Mouse (Mus musculus) intestine, postnatal 0 days (tissue): Measurements from ENCODE around the gene Dmbx1. TPM values are rescaled to one million over a fixed set of nuclear protein-coding genes. Genes with fewer than 3 reads are reported as not detected.
A peak's percentile ranks its signal among the peaks of the same experiment; 100 is the strongest.

Source experiments
- ATAC-seq: fragments of 200-750 bp; cut with Nextera tagmentation; 2 replicates; pipeline ENCODE4 v1.8.0; 2017; ENCODE audit warnings: mild to moderate bottlenecking, moderate TSS enrichment, moderate library complexity
- H3K27ac ChIP-seq: fragments of 300-500 bp; sonication (generic); 2 replicates; pipeline ENCODE4 v1.5.1; 2014; ENCODE audit warnings: mild to moderate bottlenecking, low read depth, low read length, moderate library complexity
- H3K27me3 ChIP-seq: fragments of 300-500 bp; sonication (generic); replicated peaks from 2 replicates; pipeline ENCODE4 v1.6.1; 2014; ENCODE audit warnings: low read length, mixed read lengths; ENCODE audit not compliant: control insufficient read depth, insufficient read depth
- H3K36me3 ChIP-seq: fragments of 300-500 bp; sonication (generic); 2 replicates; pipeline ENCODE4 v1.6.1; 2014; ENCODE audit warnings: mild to moderate bottlenecking, moderate library complexity; ENCODE audit not compliant: control insufficient read depth, insufficient read depth
- H3K4me1 ChIP-seq: fragments of 300-500 bp; sonication (generic); replicated peaks from 2 replicates; pipeline ENCODE4 v1.6.1; 2014; ENCODE audit warnings: antibody characterized with exemption, low read length, mixed read lengths; ENCODE audit not compliant: control insufficient read depth, insufficient read depth
- H3K4me2 ChIP-seq: fragments of 300-500 bp; sonication (generic); replicated peaks from 2 replicates; pipeline ENCODE4 v1.6.1; 2014; ENCODE audit warnings: low read depth, mild to moderate bottlenecking, moderate library complexity
- H3K4me3 ChIP-seq: fragments of 300-500 bp; sonication (generic); 2 replicates; pipeline ENCODE4 v1.5.1; 2014; ENCODE audit warnings: low read depth, low read length
- H3K9ac ChIP-seq: fragments of 300-500 bp; sonication (generic); 2 replicates; pipeline ENCODE4 v1.6.1; 2014; ENCODE audit warnings: mild to moderate bottlenecking, low read depth, low read length
- H3K9me3 ChIP-seq: fragments of 300-500 bp; sonication (generic); 2 replicates; pipeline ENCODE4 v1.6.1; 2016; ENCODE audit warnings: mixed run types; ENCODE audit not compliant: control insufficient read depth
- CTCF ChIP-seq: sonication (generic); IDR thresholded peaks from 2 replicates; pipeline ENCODE4 v1.5.1; 2016; ENCODE audit warnings: low read depth, mild to moderate bottlenecking, control low read depth, antibody characterized with exemption, moderate library complexity
- WGBS: fragments of 180-500 bp; shearing (Covaris S2); extraction: QIAGEN DNeasy Blood & Tissue Kit; methylation state at CpG from one replicate; pipeline ENCODE4 v1.1.7; 2014; 5-methylcytosine and 5-hydroxymethylcytosine counted together
- polyA plus RNA-seq: library from polyadenylated mRNA; unstranded; fragments of >200 nt; fragmentation: Nextera tagmentation; extraction: Ambion mirVana; gene quantifications from 2 replicates; pipeline ENCODE4 v1.2.1, GENCODE M21; 2015

Dmbx1 gene
- polyA plus RNA-seq, 1 experiment from 2014 or later, result not detected

- peaks cover 49% of the 10 kb centered on the region for H3K27me3 ChIP-seq
- 16% methylated on average over 6 of the region's 6 CpGs for WGBS
- no peak overlapping the region for H3K9ac ChIP-seq
- no peak overlapping the region for H3K4me3 ChIP-seq
- H3K27ac ChIP-seq, result no peak overlapping the region
- ATAC-seq, result no peak
- H3K4me1 ChIP-seq, result no peaks in the 10 kb centered on the region
- TF ChIP-seq CTCF, result peak; percentile 81
- H3K36me3 ChIP-seq, result no peaks in the 10 kb centered on the region
- no peak overlapping the region for H3K4me2 ChIP-seq
- H3K9me3 ChIP-seq, result no peaks in the 10 kb centered on the region
Observed at GRCm38 (mm10) chr4:115952758-115953157, 13.0 kb upstream of the Dmbx1 start.

- Histone ChIP-seq H3K27ac (no peak overlapping the region), H3K4me3 (no peak overlapping the region), H3K4me1 (no peaks in the 10 kb centered on the region), H3K9ac (no peak overlapping the region), H3K9me3 (no peaks in the 10 kb centered on the region), H3K36me3 (no peaks in the 10 kb centered on the region), H3K27me3 (peaks cover 87% of the 10 kb centered on the region), H3K4me2 (no peak overlapping the region)
- no peak for TF ChIP-seq CTCF
- ATAC-seq, result 0 out of 2 replicates have a peak, but pooled peaks have one; percentile 28
- under 1% methylated on average over 41 of the region's 41 CpGs for WGBS
Observed at GRCm38 (mm10) chr4:115943669-115944314, 4.1 kb upstream of the Dmbx1 start.

GRCm38 (mm10) chr4:115941242-115941820 lies 1.6 kb upstream of the Dmbx1 start:
- Histone ChIP-seq H3K27ac (no peak overlapping the region), H3K36me3 (no peaks in the 10 kb centered on the region), H3K4me2 (no peak overlapping the region), H3K4me1 (no peaks in the 10 kb centered on the region), H3K9ac (no peak overlapping the region), H3K4me3 (no peak overlapping the region), H3K9me3 (no peaks in the 10 kb centered on the region), H3K27me3 (peaks cover 98% of the 10 kb centered on the region)
- 9% methylated on average over 9 of the region's 9 CpGs for WGBS
- TF ChIP-seq CTCF, result no peak
- ATAC-seq, result no peak

- Histone ChIP-seq H3K4me1 (no peaks in the 10 kb centered on the region), H3K27ac (no peak overlapping the region), H3K4me2 (no peak overlapping the region), H3K4me3 (no peak overlapping the region), H3K9ac (no peak overlapping the region), H3K9me3 (no peaks in the 10 kb centered on the region), H3K27me3 (peaks cover 98% of the 10 kb centered on the region), H3K36me3 (no peaks in the 10 kb centered on the region)
- TF ChIP-seq CTCF, result no peak
- ATAC-seq, result no peak
- WGBS, result 16% methylated on average over 3 of the region's 3 CpGs
Observed at GRCm38 (mm10) chr4:115940681-115941080, 955 bp upstream of the Dmbx1 start.

DNA sequence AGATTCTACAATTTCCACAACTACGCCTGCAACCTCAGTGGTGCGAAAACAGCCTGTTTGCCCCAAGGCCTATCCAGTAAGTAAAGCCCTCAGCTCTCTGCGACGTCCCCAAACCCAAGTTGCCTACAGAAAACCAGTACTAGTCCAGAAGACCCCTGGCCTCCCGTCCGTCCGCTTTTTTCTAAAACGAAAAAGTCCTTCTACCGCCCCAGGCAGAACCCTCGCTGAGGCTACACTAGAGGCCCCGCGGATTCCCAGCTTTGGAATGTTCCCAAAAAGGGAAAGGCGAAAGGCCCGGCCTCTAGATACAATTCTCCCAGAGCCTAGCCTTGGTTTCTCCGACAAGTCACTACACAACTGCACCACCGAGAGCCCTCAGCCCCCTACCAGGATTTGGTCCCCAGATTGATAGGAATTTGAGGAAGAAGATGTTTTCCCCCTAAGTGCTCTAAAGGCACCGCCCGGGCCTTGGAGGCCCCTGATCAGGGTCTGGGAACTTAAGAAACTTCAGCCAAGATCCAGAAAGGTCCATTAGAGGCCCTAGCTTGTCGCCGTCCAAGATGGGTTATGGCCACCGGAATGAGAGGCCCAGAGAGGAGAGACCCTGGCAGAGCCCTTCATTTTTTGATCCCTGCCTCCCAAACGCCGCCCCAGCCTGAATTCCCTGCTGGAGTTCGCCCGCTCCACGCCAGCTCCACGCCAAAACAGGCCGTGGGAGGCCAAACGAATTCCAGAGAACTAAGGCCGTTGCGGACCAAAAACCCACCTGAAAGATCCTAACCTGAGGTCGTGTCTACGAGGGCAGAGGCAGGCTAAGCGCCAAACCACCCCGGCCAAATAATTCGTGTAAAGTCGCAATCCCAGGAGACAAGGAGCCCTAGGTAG lies 1.2 kb downstream of the Dmbx1 start:
- H3K9me3 ChIP-seq, result no peaks in the 10 kb centered on the region

More for the DNA sequence above, 1.2 kb downstream of the Dmbx1 start:
- ATAC-seq, result no peak
- no peak for TF ChIP-seq CTCF
- Histone ChIP-seq H3K4me3 (peak overlapping the region; percentile 26; the same call in 1 of the 2 replicates), H3K9ac (no peak overlapping the region), H3K27ac (no peak overlapping the region), H3K36me3 (no peaks in the 10 kb centered on the region), H3K27me3 (peaks cover 98% of the 10 kb centered on the region), H3K4me2 (no peak overlapping the region), H3K4me1 (no peaks in the 10 kb centered on the region)
- 4% methylated on average over 37 of the region's 37 CpGs for WGBS
